Mouse (Mus musculus) MN1 (cell line): Measurements from ENCODE around the gene Rer1.

Source experiments
- DNase-seq: peaks from one replicate; pipeline ENCODE4 v3.0.0-alpha.2; 2016; ENCODE audit warnings: low spot score

Gene Rer1

GRCm38 (mm10) chr4:155086108-155087024, at the start of gene Rer1, which contains the start of gene Morn1:
Gene Rer1 (minus strand): TSS chr4:155086382.
Gene Morn1 (plus strand): TSS chr4:155086577.
- DNase-seq = peak; percentile 100

GRCm38 (mm10) chr4:155134686-155135172, 48.5 kb upstream of the Rer1 start:
- no peak for DNase-seq

GRCm38 (mm10) chr4:155133658-155134417, 47.7 kb upstream of the Rer1 start:
- DNase-seq = peak; percentile 33

- DNase-seq = no peak
Observed at GRCm38 (mm10) chr4:155133188-155133587, 47.0 kb upstream of the Rer1 start.

GRCm38 (mm10) chr4:155130616-155131015, 44.4 kb upstream of the Rer1 start:
- peak; percentile 38 for DNase-seq

- DNase-seq = peak; percentile 91
Observed at GRCm38 (mm10) chr4:155129996-155130395, 43.8 kb upstream of the Rer1 start.

- peak; percentile 48 for DNase-seq
Observed at GRCm38 (mm10) chr4:155129132-155129917, 43.1 kb upstream of the Rer1 start.

GRCm38 (mm10) chr4:155128411-155128810, 42.2 kb upstream of the Rer1 start:
- no peak for DNase-seq

- no peak for DNase-seq
Observed at GRCm38 (mm10) chr4:155126602-155127372, 40.6 kb upstream of the Rer1 start.

- DNase-seq = no peak
Observed at GRCm38 (mm10) chr4:155126194-155126593, 40.0 kb upstream of the Rer1 start.

- DNase-seq = no peak
Observed at GRCm38 (mm10) chr4:155125310-155125709, 39.1 kb upstream of the Rer1 start.

- no peak for DNase-seq
Observed at GRCm38 (mm10) chr4:155123868-155124534, 37.8 kb upstream of the Rer1 start.

GRCm38 (mm10) chr4:155122444-155123040, 36.4 kb upstream of the Rer1 start:
- peak; percentile 91 for DNase-seq

GRCm38 (mm10) chr4:155121915-155122443, 35.8 kb upstream of the Rer1 start:
- DNase-seq = no peak

GRCm38 (mm10) chr4:155121222-155121621, 35.0 kb upstream of the Rer1 start:
- peak; percentile 38 for DNase-seq

- no peak for DNase-seq
Observed at GRCm38 (mm10) chr4:155120583-155120982, 34.4 kb upstream of the Rer1 start.

GRCm38 (mm10) chr4:155120038-155120437, 33.9 kb upstream of the Rer1 start:
- no peak for DNase-seq

GRCm38 (mm10) chr4:155118278-155118677, 32.1 kb upstream of the Rer1 start:
- no peak for DNase-seq

GRCm38 (mm10) chr4:155117396-155117978, 31.3 kb upstream of the Rer1 start:
- no peak for DNase-seq
